Mouse (Mus musculus) lung, postnatal 0 days (tissue): Measurements from ENCODE around the gene Trpv4.

Experiments used
- CTCF ChIP-seq: IDR thresholded peaks from 2 replicates; pipeline ENCODE4 v1.5.1; 2016; ENCODE audit warnings: antibody characterized with exemption, mild to moderate bottlenecking
- EP300 ChIP-seq: IDR thresholded peaks from 2 replicates; pipeline ENCODE4 v1.6.1; 2016; ENCODE audit warnings: antibody characterized with exemption, mild to moderate bottlenecking, control low read depth

GRCm38 (mm10) chr5:114594741-114595241 lies 63.4 kb downstream of the Trpv4 start:
- TF ChIP-seq CTCF = no peak
- peak; percentile 84 for TF ChIP-seq EP300
